Mouse (Mus musculus): ENCODE results near the gene Enpp1. TPM values are rescaled to one million over a fixed set of nuclear protein-coding genes. Genes with fewer than 3 reads are reported as not detected.

The Enpp1 gene
- polyA plus RNA-seq, 1 experiment from 2014 or later = 4.1 TPM

DNA sequence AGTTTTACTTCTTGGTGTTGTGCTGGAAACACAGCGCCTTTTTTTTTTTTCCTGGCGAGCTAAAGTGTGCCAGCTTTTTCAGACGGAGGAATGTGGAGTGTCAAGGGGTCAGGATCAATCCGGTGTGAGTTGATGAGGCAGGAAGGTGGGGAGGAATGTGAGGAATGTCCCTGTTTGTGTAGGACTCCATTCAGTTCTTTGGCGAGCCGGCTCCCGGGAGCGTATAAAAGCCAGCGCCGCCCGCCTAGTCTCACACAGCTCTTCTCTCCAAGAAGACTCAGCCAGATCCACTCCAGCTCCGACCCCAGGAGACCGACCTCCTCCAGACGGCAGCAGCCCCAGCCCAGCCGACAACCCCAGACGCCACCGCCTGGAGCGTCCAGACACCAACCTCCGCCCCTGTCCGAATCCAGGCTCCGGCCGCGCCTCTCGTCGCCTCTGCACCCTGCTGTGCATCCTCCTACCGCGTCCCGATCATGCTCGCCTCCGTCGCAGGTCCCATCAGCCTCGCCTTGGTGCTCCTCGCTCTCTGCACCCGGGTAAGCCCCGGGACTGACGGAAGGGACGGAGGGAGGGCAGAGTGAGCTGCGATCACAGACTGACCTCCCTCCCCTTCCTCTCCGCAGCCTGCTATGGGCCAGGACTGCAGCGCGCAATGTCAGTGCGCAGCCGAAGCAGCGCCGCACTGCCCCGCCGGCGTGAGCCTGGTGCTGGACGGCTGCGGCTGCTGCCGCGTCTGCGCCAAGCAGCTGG, 116.5 kb downstream of the Enpp1 start, which contains the start of gene Ccn2:
TSS of gene Ccn2 (plus strand) at position 193 of the 753 bp plus-strand sequence.
- Histone ChIP-seq H3K4me3 (peak within 1 kb of the TSS; percentile 86), H3K4me1 (peaks cover 70% of the 10 kb centered on the region), H3K4me2 (peak within 1 kb of the TSS; percentile 80), H3K36me3 (peaks cover 16% of the 10 kb centered on the region), H3K27me3 (replicated peaks) (no peaks in the 10 kb centered on the region), H3K9ac (peak within 1 kb of the TSS; percentile 97), H3K27ac (replicated peaks) (peak within 1 kb of the TSS; percentile 99), H3K9me3 (no peaks in the 10 kb centered on the region)
- peak; percentile 65; the same call in 1 of the 2 replicates for ATAC-seq (ENCODE audit: extremely low read depth, insufficient number of reproducible peaks, low FRiP score, low TSS enrichment)
- under 1% methylated on average over 53 of the region's 53 CpGs for WGBS

DNA sequence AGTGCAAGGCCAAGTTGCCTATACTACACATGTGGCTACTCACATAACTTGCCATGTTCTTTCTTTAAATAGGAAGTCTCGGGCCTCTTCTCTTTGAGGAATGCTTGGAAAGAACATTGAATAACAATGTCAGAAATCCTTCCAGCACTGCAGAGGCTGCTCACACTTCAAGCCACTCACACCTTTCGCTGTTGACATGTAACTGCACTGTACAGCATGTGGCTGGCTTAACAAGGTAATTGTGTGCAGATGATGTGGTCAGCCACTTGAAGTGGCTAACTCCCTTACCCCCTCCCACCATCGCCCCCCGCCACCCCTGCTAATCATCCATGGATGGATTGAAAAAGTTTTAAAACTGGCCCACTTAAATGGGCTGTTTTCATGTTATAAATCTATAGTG, 118.4 kb downstream of the Enpp1 start:
- peak; percentile 52; the same call in 1 of the 2 replicates for ATAC-seq (ENCODE audit: extremely low read depth, insufficient number of reproducible peaks, low FRiP score, low TSS enrichment)
- H3K4me2 ChIP-seq = peak overlapping the region; percentile 80
- H3K36me3 ChIP-seq = peaks cover 16% of the 10 kb centered on the region
- H3K27ac ChIP-seq (replicated peaks) = peak overlapping the region; percentile 99
- peaks cover 68% of the 10 kb centered on the region for H3K4me1 ChIP-seq
- no peaks in the 10 kb centered on the region for H3K27me3 ChIP-seq (replicated peaks)
- 31% methylated on average over 4 of the region's 4 CpGs for WGBS
- H3K4me3 ChIP-seq = no peak overlapping the region
- no peak overlapping the region for H3K9ac ChIP-seq
- no peaks in the 10 kb centered on the region for H3K9me3 ChIP-seq

DNA sequence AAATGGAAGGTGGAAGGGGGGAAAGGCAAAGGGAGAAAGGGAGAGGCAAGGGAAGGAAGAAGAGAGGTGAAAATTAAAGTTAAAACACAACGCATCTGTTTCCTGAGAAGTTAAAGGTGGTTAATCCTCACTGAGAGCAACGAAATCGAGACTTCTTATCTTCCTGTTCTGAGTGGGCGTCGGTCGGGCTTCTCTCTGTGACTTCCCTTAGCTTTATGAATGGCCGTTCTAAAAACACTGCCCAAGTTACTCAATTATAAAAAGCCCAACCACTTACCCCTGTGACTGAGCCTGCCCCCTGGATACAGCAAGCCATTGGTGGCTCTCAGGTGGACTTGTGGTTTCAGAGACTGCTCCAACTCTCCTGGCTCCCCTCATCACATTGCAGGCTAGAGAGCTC, 119.0 kb downstream of the Enpp1 start:
- no peak for ATAC-seq (ENCODE audit: extremely low read depth, insufficient number of reproducible peaks, low FRiP score, low TSS enrichment)
- Histone ChIP-seq H3K4me1 (peaks cover 64% of the 10 kb centered on the region), H3K27ac (replicated peaks) (peak overlapping the region; percentile 99), H3K27me3 (replicated peaks) (no peaks in the 10 kb centered on the region), H3K4me2 (peak overlapping the region; percentile 80), H3K9ac (no peak overlapping the region), H3K4me3 (no peak overlapping the region), H3K36me3 (peaks cover 13% of the 10 kb centered on the region), H3K9me3 (no peaks in the 10 kb centered on the region)
- 18% methylated on average over 7 of the region's 7 CpGs for WGBS

DNA sequence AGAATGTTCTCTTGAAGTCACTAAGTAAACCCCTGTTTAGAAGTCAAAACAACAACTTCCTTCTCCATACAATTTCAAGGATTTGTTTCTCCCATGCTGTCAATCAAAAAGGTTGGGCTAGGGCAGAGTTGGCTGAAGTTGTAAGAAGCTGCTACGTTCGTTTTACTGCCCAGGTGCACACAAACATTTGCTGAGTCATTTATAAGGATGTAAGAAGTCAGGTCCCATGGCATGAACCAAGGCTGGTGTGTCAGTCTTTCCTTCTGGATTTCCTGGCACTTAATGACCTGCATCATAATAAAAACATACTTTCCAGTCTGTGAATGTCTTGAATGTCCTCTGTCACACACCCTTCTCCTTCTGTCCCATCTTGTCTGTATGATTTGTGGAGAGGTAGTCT, 119.6 kb downstream of the Enpp1 start:
- 63% methylated on average over 2 of the region's 2 CpGs for WGBS
- H3K4me2 ChIP-seq = no peak overlapping the region

DNA sequence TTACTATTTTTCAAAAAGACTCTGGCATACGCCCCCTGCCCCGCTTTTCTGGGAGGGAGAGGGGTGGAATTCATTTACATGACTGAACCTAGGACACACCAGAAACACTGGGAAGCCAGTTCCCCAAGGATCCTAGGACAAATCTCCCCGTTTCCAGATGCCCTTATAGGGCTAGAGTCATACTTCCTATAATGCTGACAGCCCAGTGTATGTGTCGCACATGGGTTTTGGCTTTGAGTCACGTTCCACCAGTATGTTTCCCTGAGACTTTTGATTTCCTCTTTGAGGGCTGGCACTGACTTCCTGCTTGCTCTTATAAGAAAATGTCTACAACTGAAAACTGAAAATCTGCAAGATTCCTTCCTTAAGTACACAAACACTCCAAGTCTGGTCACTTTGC, 120.2 kb downstream of the Enpp1 start:
- Histone ChIP-seq H3K4me1 (peaks cover 52% of the 10 kb centered on the region), H3K27me3 (replicated peaks) (no peaks in the 10 kb centered on the region), H3K27ac (replicated peaks) (peak overlapping the region; percentile 45), H3K36me3 (0 out of 2 replicates have a peak, but pooled peaks cover under 1% of the 10 kb centered on the region), H3K9me3 (no peaks in the 10 kb centered on the region), H3K9ac (no peak overlapping the region), H3K4me2 (no peak overlapping the region), H3K4me3 (no peak overlapping the region)
- ATAC-seq (ENCODE audit: extremely low read depth, insufficient number of reproducible peaks, low FRiP score, low TSS enrichment) = no peak
- WGBS = 72% methylated on average over 5 of the region's 5 CpGs

More for the DNA sequence above, 119.6 kb downstream of the Enpp1 start:
- Histone ChIP-seq H3K4me3 (no peak overlapping the region), H3K36me3 (peaks cover 6% of the 10 kb centered on the region), H3K9me3 (no peaks in the 10 kb centered on the region), H3K27me3 (replicated peaks) (no peaks in the 10 kb centered on the region), H3K9ac (no peak overlapping the region), H3K27ac (replicated peaks) (peak overlapping the region; percentile 45), H3K4me1 (peaks cover 58% of the 10 kb centered on the region)
- no peak for ATAC-seq (ENCODE audit: extremely low read depth, insufficient number of reproducible peaks, low FRiP score, low TSS enrichment)

DNA sequence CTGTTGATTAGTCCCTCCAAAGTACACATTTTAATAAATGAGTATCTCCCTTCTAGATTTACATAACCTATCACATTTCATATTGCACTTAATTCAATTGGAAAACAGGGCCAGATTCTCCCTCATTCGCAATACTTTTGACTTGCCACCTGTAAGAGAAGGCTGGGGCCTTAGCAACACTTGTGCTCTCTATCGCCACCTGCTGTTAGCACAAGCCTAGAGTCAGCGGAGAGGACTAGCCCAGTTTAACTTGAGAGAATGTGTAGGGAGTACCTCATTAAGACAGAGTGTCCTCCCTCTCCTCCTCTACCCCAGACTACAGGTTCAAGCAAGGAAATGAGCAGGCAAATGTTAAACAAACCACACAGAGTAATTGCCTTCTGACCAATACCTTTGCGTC, 120.8 kb downstream of the Enpp1 start:
- Histone ChIP-seq H3K4me1 (peaks cover 46% of the 10 kb centered on the region), H3K4me2 (no peak overlapping the region), H3K27ac (replicated peaks) (peak overlapping the region; percentile 45; the same call in 1 of the 2 replicates), H3K4me3 (no peak overlapping the region), H3K9me3 (no peaks in the 10 kb centered on the region), H3K36me3 (no peaks in the 10 kb centered on the region), H3K27me3 (replicated peaks) (no peaks in the 10 kb centered on the region), H3K9ac (no peak overlapping the region)
- 26% methylated on average over 4 of the region's 4 CpGs for WGBS
- ATAC-seq (ENCODE audit: extremely low read depth, insufficient number of reproducible peaks, low FRiP score, low TSS enrichment) = no peak

DNA sequence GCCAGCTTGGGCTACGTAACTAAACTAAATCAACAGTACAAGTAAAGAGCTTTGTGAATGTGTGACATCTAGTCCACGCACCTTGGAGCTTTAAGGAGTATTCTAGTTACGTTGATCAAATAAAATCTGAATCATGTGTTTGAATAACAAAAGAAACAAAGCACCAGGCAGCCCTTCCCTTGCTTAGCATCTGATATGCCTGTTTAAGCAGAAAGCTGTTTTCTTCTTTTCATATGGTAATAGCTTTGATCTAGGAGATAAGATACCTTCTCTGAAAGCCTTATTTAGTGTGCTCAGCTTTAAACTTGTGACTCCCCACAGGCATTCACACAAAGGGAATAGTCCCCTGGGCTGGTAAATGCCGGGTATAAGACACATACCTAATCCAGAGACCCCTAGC, 121.4 kb downstream of the Enpp1 start:
- H3K4me3 ChIP-seq = no peak overlapping the region
- no peaks in the 10 kb centered on the region for H3K36me3 ChIP-seq
- no peaks in the 10 kb centered on the region for H3K9me3 ChIP-seq
- H3K27me3 ChIP-seq (replicated peaks) = no peaks in the 10 kb centered on the region
- ATAC-seq (ENCODE audit: extremely low read depth, insufficient number of reproducible peaks, low FRiP score, low TSS enrichment) = no peak
- 83% methylated on average over 4 of the region's 4 CpGs for WGBS
- no peak overlapping the region for H3K4me2 ChIP-seq
- H3K4me1 ChIP-seq = peaks cover 44% of the 10 kb centered on the region
- H3K9ac ChIP-seq = no peak overlapping the region
- H3K27ac ChIP-seq (replicated peaks) = no peak overlapping the region

DNA sequence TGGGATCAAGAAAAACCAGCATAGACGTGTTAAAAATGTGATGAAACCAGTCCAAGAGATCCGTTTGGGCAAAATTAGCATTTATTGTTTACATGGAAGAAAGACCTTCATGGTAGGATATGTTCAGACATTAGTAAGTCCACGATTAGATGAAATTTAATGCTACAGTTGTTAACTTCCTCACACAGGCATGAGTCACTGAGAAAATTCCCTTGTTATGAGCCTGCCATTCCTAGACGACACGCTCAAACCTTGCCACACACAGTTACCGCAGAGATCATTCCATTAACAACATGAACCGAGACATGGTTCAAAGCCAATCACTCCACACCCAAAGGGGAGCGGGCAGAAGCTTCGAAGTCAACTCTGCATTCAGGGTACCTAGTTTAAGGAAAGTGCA, 122.7 kb downstream of the Enpp1 start:
- H3K27ac ChIP-seq (replicated peaks) = no peak overlapping the region
- H3K4me1 ChIP-seq = peaks cover 37% of the 10 kb centered on the region
- 82% methylated on average over 9 of the region's 9 CpGs for WGBS
- H3K27me3 ChIP-seq (replicated peaks) = no peaks in the 10 kb centered on the region
- no peak overlapping the region for H3K4me2 ChIP-seq
- H3K9ac ChIP-seq = no peak overlapping the region
- no peaks in the 10 kb centered on the region for H3K36me3 ChIP-seq
- no peaks in the 10 kb centered on the region for H3K9me3 ChIP-seq
- no peak for ATAC-seq (ENCODE audit: extremely low read depth, insufficient number of reproducible peaks, low FRiP score, low TSS enrichment)
- H3K4me3 ChIP-seq = no peak overlapping the region

DNA sequence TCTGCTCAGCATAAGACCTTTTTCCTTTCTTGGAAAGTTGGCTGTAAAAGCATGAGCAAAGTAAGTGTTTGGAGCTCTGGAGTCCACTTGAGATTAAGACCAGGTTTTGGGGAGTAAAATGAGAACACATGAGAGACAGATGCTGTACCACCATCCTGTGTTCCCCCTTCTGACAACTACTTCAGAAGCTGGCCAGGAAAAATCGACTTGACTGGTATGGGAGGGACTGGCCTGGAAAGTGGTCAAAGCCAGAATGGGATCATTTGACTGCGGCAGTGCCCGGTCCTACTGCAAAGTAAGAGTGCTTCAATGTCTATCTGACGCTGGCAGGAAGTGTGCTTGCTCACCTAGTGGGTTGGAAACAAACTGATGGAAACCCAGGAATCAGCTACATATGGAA, 123.1 kb downstream of the Enpp1 start:
- WGBS = 64% methylated on average over 4 of the region's 4 CpGs

More for the DNA sequence above, 123.1 kb downstream of the Enpp1 start:
- Histone ChIP-seq H3K9ac (no peak overlapping the region), H3K4me2 (no peak overlapping the region), H3K9me3 (no peaks in the 10 kb centered on the region), H3K27ac (replicated peaks) (0 out of 2 replicates have a peak overlapping the region, but pooled peaks have one; percentile 21), H3K4me1 (peaks cover 33% of the 10 kb centered on the region), H3K4me3 (no peak overlapping the region), H3K36me3 (no peaks in the 10 kb centered on the region), H3K27me3 (replicated peaks) (no peaks in the 10 kb centered on the region)
- ATAC-seq (ENCODE audit: extremely low read depth, insufficient number of reproducible peaks, low FRiP score, low TSS enrichment) = no peak

Other genes with a start within 250 kb of the Enpp1 start
- gene Ccn2, start 116.7 kb downstream of the Enpp1 start, polyA plus RNA-seq (2015; fragmentation: Nextera tagmentation; extraction: Ambion mirVana) = 35.6 and 36.8 TPM in 2 replicates
- 1.7 and 2.1 TPM in 2 replicates for gene Enpp3, start 130.7 kb upstream of the Enpp1 start, polyA plus RNA-seq (2015; fragmentation: Nextera tagmentation; extraction: Ambion mirVana)
- gene Med23, start 157.8 kb upstream of the Enpp1 start, polyA plus RNA-seq (2015; fragmentation: Nextera tagmentation; extraction: Ambion mirVana) = 11.7 and 13.0 TPM in 2 replicates
- gene Arg1, start 215.3 kb upstream of the Enpp1 start, polyA plus RNA-seq (2015; fragmentation: Nextera tagmentation; extraction: Ambion mirVana) = 0.60 and 0.74 TPM in 2 replicates